Mouse (Mus musculus) telencephalon, adult 2 months (tissue): ENCODE measurements at regions not wholly inside any gene's neighbourhood (a gene's known extent, or its start where the extent isn't known, plus 50 kb on each side); places are given as distances from the start of the nearest gene placed in this dataset.
A peak's percentile ranks its signal among the peaks of the same experiment; 100 is the strongest.

Experiments used
- DNase-seq: peaks from one replicate; pipeline ENCODE4 v3.0.0-alpha.2; 2011; ENCODE audit warnings: low read depth, low spot score

- DNase-seq: no peak
These were observed 103.2 kb downstream of the Fam168b start for GRCm38 (mm10) chr1:34739621-34740020.

DNA sequence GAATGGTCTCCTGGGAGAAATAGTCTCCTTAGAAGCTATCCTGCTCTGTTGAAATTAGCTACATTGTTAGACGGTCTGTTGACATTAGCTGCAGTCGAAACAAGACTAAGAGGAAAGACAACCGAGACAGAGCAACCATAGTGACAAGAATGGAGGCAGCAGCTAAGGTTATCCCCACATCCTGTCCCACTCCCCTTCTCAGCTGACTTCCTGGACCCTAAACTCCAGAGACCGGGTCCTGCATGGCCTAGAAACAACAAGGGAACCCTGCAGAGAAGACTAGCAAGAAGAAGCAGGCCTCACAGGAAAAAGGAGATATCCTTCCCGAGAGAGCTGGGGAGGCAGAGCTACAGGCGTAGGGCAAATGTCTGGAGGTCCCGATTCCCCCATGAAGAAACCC lies 102.0 kb downstream of the Fam168b start:
- DNase-seq: no peak

- no peak for DNase-seq
These were observed 100.6 kb downstream of the Fam168b start for GRCm38 (mm10) chr1:34742234-34742633.

DNA sequence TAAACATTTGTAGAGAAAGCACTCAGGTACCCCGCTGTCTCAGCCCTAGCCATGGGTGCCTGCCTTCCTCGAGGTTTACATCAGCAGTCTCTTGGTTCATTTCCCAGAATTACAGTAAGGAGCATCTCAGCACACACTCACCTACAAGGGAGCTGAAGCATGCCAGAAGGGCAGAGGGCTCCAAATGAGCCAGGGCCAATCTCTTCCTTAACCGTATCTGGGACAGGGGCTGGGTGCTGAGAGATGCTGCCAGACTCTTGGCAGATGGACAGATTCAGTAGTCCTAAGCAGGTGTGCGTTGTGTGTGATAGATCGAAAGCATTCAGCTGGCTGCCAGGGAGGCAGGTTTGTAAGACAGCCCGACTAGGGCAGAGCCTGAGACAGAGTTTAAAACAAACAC lies 97.0 kb downstream of the Fam168b start:
- DNase-seq: no peak

- DNase-seq: peak; percentile 33
These were observed 93.5 kb downstream of the Fam168b start for GRCm38 (mm10) chr1:34749161-34750040.

- no peak for DNase-seq
These were observed 92.5 kb downstream of the Fam168b start for GRCm38 (mm10) chr1:34750061-34751054.

DNA sequence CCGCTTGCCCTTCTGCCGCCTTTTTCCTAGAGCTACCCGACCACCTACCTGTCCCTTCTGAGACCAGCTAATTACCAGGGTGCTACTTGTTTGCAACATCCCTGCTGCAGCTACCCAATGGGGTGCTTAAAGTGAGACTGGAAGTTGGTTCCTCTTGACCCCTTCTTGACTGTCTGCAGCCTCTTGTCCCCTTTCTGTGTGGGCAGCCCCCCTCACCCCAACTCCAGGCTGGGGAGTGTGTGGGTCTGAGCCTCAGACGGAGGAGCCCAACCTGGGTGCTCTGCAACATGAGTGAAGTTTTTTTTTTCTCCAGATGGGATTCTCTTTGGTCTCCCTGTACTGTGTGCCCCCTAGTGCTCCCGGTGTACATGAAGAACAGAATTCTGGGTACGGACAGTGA lies 91.7 kb downstream of the Fam168b start:
- DNase-seq: no peak

GRCm38 (mm10) chr1:34753581-34753980 lies 89.3 kb downstream of the Fam168b start:
- DNase-seq: peak; percentile 67

DNA sequence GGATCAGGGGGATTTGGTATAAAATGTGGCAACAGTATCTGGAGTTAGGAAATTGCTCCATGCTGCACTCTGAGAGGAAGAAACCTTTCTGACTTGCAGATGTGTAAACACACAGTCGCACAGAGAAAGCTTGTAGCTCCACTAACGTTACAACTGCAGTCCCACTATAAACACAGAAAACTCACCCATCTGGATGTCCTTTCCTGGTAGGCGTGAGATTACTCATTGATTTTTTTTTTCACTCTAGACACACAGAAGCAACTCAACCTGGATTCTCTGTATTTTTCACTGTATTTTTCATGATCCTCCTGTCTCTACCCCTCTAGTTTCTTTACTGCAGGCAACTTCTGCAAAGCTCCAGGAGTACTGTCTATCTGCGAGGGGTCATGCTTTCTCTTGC lies 82.3 kb downstream of the Fam168b start:
- no peak for DNase-seq

- no peak for DNase-seq
These were observed 81.4 kb downstream of the Fam168b start for GRCm38 (mm10) chr1:34761436-34761835.

DNA sequence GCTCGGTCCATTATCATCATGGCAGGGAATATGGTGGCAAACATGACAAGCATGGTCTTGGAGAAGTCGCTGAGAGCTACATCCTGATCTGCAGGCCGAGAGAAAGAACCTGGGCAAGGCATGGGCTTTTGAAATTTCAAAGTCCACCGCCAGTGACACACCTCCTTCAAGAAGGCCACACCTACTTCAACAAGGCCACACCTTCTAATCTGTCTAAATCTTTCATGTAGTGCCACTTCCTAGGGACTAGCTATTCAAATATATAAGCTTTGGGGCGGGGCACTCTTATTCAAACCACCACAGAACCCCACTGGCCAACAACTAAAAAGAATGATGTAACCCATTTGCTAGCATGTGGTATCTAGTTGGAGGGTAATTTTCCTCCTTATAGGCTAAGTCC lies 81.0 kb downstream of the Fam168b start:
- no peak for DNase-seq
